Mouse (Mus musculus) hindbrain, postnatal 0 days (tissue): ENCODE data around the gene Syce3. TPM values are rescaled to one million over a fixed set of nuclear protein-coding genes. Genes with fewer than 3 reads are reported as not detected.
"Not testable (repeated sequence)": the region's sequence is repeated elsewhere in the genome, so short reads cannot be mapped to it uniquely, and the experiment has no call there.

ENCODE experiments used
- ATAC-seq: fragments of 200-750 bp; cut with Nextera tagmentation; 2 replicates; pipeline ENCODE4 v1.8.0; 2017; ENCODE audit warnings: mild to moderate bottlenecking, moderate TSS enrichment, moderate library complexity
- DNase-seq: peaks from one replicate; pipeline ENCODE4 v3.0.0-alpha.2; 2015; ENCODE audit warnings: low spot score
- H3K27ac ChIP-seq: fragments of 300-500 bp; sonication (generic); 2 replicates; pipeline ENCODE4 v1.5.1; 2014; ENCODE audit warnings: mild to moderate bottlenecking
- H3K27me3 ChIP-seq: fragments of 300-500 bp; sonication (generic); 2 replicates; pipeline ENCODE4 v1.6.1; 2014; ENCODE audit warnings: low read length, mixed read lengths; ENCODE audit not compliant: insufficient read depth
- H3K36me3 ChIP-seq: fragments of 300-500 bp; sonication (generic); 2 replicates; pipeline ENCODE4 v1.6.1; 2014; ENCODE audit warnings: low read length, mixed read lengths; ENCODE audit not compliant: insufficient read depth
- H3K4me1 ChIP-seq: fragments of 300-500 bp; sonication (generic); 2 replicates; pipeline ENCODE4 v1.6.1; 2014; ENCODE audit warnings: antibody characterized with exemption, low read length, mixed read lengths; ENCODE audit not compliant: insufficient read depth
- H3K4me2 ChIP-seq: fragments of 300-500 bp; sonication (generic); 2 replicates; pipeline ENCODE4 v1.6.1; 2014; ENCODE audit warnings: low read depth, mild to moderate bottlenecking, low read length, moderate library complexity, mixed read lengths
- H3K4me3 ChIP-seq: fragments of 300-500 bp; sonication (generic); 2 replicates; pipeline ENCODE4 v1.5.1; 2014; ENCODE audit warnings: low read length
- H3K9ac ChIP-seq: fragments of 300-500 bp; sonication (generic); replicated peaks from 2 replicates; pipeline ENCODE4 v1.6.1; 2014; ENCODE audit warnings: mild to moderate bottlenecking, low read length, moderate library complexity, mixed read lengths
- H3K9me3 ChIP-seq: fragments of 300-500 bp; sonication (generic); 2 replicates; pipeline ENCODE4 v1.6.1; 2016; ENCODE audit warnings: low read length, mixed read lengths
- CTCF ChIP-seq: IDR thresholded peaks from 2 replicates; pipeline ENCODE4 v1.5.1; 2016; ENCODE audit warnings: antibody characterized with exemption, control low read depth, low read depth
- WGBS: fragments of 180-500 bp; shearing (Covaris S2); extraction: QIAGEN DNeasy Blood & Tissue Kit; methylation state at CpG from one replicate; pipeline ENCODE4 v1.1.7; 2014; 5-methylcytosine and 5-hydroxymethylcytosine counted together
- polyA plus RNA-seq: library from polyadenylated mRNA; unstranded; fragments of >200 nt; fragmentation: Nextera tagmentation; extraction: Ambion mirVana; gene quantifications from 2 replicates; pipeline ENCODE4 v1.2.1, GENCODE M21; 2015
- total RNA-seq: library from RNA; depleted of rRNA; stranded (reverse); fragments of >200 nt; gene quantifications from 2 replicates; pipeline ENCODE4 v1.2.3, GENCODE M21; 2014

Gene Syce3
- total and polyA plus RNA-seq, 2 experiments from 2014 or later, result not detected

DNA sequence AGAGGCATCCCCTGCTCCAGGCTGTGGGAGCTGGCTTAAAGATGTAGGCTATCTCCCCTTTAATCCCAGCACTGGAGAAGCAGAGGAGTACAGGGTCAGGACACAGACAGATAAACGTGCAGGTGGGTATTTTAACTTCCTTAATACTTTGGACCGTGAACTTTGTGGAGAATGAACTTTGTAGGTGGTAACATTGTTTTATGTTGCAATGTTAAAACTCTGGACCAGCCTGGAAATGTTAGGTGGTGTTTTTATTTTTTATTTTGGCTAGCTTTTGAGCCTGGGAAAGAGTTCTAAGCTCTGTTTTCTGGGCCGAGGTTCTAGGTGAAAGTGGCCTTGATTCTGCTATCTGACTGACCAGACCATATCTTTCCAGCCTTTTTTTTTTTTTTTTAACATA lies 21.0 kb upstream of the Syce3 start:
- Histone ChIP-seq H3K9ac (no peak overlapping the region), H3K4me3 (no peak overlapping the region), H3K36me3 (peaks cover 15% of the 10 kb centered on the region), H3K4me1 (peaks cover 8% of the 10 kb centered on the region; the same call in 1 of the 2 replicates), H3K4me2 (no peak overlapping the region), H3K9me3 (no peaks in the 10 kb centered on the region), H3K27ac (no peak overlapping the region), H3K27me3 (no peaks in the 10 kb centered on the region)
- 90% methylated on average over 3 of the region's 3 CpGs for WGBS
- TF ChIP-seq CTCF, result no peak
- DNase-seq (no peak), ATAC-seq (no peak)

DNA sequence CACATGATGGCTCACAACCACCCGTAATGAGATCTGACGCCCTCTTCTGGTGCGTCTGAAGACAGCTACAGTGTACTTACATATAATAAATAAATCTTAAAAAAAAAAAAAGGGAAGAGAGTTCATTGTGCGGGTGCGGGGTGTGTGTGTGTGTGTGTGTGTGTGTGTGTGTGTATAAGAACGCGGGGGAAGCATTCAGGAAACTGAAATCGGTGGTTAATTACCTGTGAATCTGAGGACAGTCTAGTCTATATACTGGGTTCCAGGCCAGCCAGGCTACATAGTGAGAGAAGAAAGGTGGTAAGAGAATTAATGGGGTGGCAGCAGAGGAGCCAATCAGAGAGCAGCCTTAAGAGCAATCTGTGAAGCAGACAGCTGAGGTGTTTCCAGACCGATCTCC lies 20.5 kb upstream of the Syce3 start:
- not testable (repeated sequence) for DNase-seq, H3K4me2 ChIP-seq, H3K9me3 ChIP-seq, H3K9ac ChIP-seq, H3K4me1 ChIP-seq, ATAC-seq, H3K27me3 ChIP-seq, H3K4me3 ChIP-seq
- 92% methylated on average over 9 of the region's 9 CpGs for WGBS
- Histone ChIP-seq H3K36me3 (peaks cover 18% of the 10 kb centered on the region), H3K27ac (peak overlapping the region; percentile 96; the same call in 1 of the 2 replicates)

DNA sequence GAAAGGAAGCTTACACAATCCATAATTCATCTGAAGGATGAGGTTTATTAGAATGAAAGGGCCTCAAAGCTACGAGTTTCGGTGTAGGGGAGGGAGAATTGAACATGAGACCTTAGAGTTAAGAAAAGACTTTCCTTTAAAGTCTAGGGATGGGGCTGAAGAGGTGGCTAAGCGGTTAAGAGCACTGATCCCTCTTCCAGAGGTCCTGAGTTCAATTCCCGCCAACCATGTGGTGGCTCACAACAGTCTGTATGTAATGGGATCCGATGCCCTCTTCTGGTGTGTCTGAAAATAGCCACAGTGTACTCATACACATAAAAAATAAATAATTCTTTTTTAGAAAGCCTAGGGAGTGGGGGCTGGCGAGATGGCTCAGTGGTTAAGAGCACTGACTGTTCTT lies 20.0 kb upstream of the Syce3 start:
- peak overlapping the region; percentile 72 for H3K9ac ChIP-seq
- ATAC-seq (no peak), DNase-seq (peak; percentile 13)
- WGBS, result 45% methylated on average over 6 of the region's 6 CpGs
- peak; percentile 29; the same call in 1 of the 2 replicates for TF ChIP-seq CTCF
- peaks cover 18% of the 10 kb centered on the region for H3K36me3 ChIP-seq
- no peaks in the 10 kb centered on the region for H3K27me3 ChIP-seq
- H3K4me3 ChIP-seq, result peak overlapping the region; percentile 65
- peaks cover 8% of the 10 kb centered on the region; the same call in 1 of the 2 replicates for H3K4me1 ChIP-seq
- H3K27ac ChIP-seq, result peak overlapping the region; percentile 96
- peak overlapping the region; percentile 97 for H3K4me2 ChIP-seq
- H3K9me3 ChIP-seq, result no peaks in the 10 kb centered on the region

DNA sequence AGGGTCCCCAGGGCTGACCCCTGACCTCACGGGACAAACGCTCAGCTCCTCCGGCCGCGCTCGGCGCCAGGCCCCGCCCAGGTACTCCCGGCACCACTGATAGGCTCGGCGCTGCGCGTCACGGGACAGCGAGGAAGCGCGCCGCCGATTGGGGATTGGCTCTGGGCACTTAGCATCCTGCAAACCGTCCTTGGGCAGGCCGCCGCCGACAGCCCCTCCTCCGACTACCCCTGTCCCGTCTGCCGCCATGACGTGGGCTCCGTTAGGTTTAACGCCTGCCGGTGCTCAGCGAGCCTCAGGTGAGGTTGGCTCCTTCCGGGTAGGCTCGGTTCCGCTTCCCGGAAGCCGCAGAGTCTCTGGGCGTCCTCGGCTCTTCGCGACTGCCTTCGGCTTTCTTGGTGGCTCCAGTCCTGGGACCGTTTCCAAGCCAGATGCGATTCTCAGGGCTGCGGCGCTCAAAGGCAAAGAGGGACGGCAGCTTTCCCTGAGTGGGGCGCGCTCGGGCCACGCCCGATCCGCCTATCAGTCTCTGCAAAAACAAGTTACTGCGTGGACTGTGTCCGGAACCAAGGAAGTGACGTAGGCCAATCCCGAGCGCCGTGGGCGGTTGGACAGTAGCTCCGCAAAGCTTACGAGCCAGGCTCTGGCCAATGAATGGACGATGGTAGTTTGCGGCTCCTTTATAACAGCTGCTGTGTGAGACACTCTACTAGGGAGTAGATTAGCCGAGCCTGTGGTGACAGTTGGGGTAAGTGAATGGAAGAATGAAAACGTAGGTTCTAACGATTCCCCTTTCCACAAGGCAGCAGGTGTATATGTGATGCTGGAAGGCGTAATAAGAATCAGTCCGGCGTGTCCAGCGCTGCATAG lies 19.3 kb upstream of the Syce3 start, which contains the start of the genes C730034F03Rik, Gm44502 and Chkb:
TSS of gene C730034F03Rik (plus strand) at position 238 of the 870 bp plus-strand sequence.
TSS of gene Gm44502 (minus strand) at position 345 of the 870 bp plus-strand sequence.
TSS of gene Chkb (minus strand) at position 557 of the 870 bp plus-strand sequence.
- TF ChIP-seq CTCF, result no peak
- peak; percentile 97 for DNase-seq
- peak within 1 kb of the TSS; percentile 72 for H3K9ac ChIP-seq
- under 1% methylated on average over 70 of the region's 70 CpGs for WGBS
- H3K27me3 ChIP-seq, result no peaks in the 10 kb centered on the region
- H3K9me3 ChIP-seq, result no peaks in the 10 kb centered on the region
- ATAC-seq, result peak; percentile 94
- H3K27ac ChIP-seq, result peak within 1 kb of the TSS; percentile 96
- H3K4me3 ChIP-seq, result peak within 1 kb of the TSS; percentile 65
- H3K4me2 ChIP-seq, result peak within 1 kb of the TSS; percentile 97
- peaks cover 8% of the 10 kb centered on the region; the same call in 1 of the 2 replicates for H3K4me1 ChIP-seq
- H3K36me3 ChIP-seq, result peaks cover 18% of the 10 kb centered on the region

DNA sequence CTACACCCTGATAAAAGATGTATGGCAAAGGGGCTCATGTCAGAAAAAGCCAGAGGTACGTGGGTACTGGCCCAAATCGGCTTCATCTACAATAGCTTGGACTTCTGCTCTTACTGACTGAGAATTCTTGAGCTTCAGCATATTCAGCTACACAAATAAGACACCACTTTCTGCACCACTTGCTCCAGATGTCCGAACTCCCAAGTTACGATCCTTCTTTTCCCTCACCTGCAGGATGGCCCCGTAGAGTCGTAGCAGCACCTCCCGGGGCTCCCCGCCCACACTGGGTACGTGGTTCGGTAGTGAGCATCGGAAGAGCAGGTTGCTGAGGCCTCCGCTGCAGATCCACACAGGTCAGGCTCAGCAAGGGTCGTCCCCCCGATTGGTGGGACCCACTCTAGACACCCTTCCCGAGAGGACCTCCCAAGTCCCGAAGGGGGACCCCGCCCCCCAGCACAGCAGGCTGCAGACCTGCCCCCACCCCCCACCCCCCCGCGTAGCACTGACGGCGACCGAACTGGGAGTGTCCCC lies 18.6 kb upstream of the Syce3 start:
- 4% methylated on average over 22 of the region's 22 CpGs for WGBS

DNA sequence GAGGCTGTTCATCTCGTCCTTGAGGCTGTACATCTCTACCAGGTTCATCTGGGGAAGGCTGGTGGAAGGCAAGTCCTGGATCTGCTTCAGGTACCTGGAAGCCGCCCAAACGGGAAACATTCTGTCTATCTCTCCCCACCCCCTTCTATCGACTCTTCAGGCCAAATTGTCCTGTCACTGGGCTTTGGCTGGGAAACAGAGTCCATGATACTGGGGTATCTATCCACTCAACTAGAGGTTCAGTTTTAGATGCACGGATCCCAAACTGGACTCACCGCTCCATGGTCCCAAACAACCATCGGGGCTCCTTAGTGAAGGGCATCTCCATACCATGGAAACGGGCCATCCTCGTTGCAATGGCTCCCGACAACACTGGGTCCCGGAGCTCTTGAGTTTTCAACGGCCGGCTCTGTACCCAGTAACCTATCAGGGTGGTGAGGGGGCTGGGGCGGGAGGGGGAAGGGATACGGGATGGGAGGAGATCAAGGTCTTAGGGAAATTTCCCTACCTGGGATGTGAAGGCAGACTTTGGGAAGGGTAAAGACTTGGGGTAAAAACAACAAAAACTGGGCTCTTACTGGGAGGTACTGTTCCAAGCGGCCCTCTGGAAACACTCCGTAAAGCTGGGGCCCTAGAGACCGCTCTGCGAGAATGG lies 18.0 kb upstream of the Syce3 start:
- no peaks in the 10 kb centered on the region for H3K27me3 ChIP-seq
- peak overlapping the region; percentile 72 for H3K9ac ChIP-seq
- H3K9me3 ChIP-seq, result no peaks in the 10 kb centered on the region
- DNase-seq, result no peak
- H3K4me3 ChIP-seq, result peak overlapping the region; percentile 65
- 80% methylated on average over 19 of the region's 19 CpGs for WGBS
- TF ChIP-seq CTCF, result no peak
- peak overlapping the region; percentile 97 for H3K4me2 ChIP-seq
- peaks cover 8% of the 10 kb centered on the region; the same call in 1 of the 2 replicates for H3K4me1 ChIP-seq
- H3K36me3 ChIP-seq, result peaks cover 18% of the 10 kb centered on the region
- no peak for ATAC-seq
- H3K27ac ChIP-seq, result no peak overlapping the region

More for the DNA sequence above, 18.6 kb upstream of the Syce3 start:
- Histone ChIP-seq H3K4me3 (peak overlapping the region; percentile 65), H3K9me3 (no peaks in the 10 kb centered on the region), H3K4me2 (peak overlapping the region; percentile 97), H3K9ac (peak overlapping the region; percentile 72), H3K27me3 (no peaks in the 10 kb centered on the region), H3K36me3 (peaks cover 18% of the 10 kb centered on the region), H3K27ac (peak overlapping the region; percentile 96; the same call in 1 of the 2 replicates), H3K4me1 (peaks cover 8% of the 10 kb centered on the region; the same call in 1 of the 2 replicates)
- peak; percentile 47 for ATAC-seq
- TF ChIP-seq CTCF, result no peak
- no peak for DNase-seq
